Mouse (Mus musculus) thymus, postnatal 0 days (tissue): Measurements from ENCODE around the gene Esp1. TPM values are rescaled to one million over a fixed set of nuclear protein-coding genes. Genes with fewer than 3 reads are reported as not detected.
"Not testable (repeated sequence)": the region's sequence is repeated elsewhere in the genome, so short reads cannot be mapped to it uniquely, and the experiment has no call there.

Experiments
- DNase-seq: peaks from one replicate; pipeline ENCODE4 v3.0.0-alpha.2; 2015; ENCODE audit warnings: low spot score
- polyA plus RNA-seq: library from polyadenylated mRNA; unstranded; fragments of >200 nt; fragmentation: Nextera tagmentation; extraction: Ambion mirVana; gene quantifications from 2 replicates; pipeline ENCODE4 v1.2.1, GENCODE M21; 2015

Esp1 gene
- polyA plus RNA-seq: not detected in 2 replicates

DNA sequence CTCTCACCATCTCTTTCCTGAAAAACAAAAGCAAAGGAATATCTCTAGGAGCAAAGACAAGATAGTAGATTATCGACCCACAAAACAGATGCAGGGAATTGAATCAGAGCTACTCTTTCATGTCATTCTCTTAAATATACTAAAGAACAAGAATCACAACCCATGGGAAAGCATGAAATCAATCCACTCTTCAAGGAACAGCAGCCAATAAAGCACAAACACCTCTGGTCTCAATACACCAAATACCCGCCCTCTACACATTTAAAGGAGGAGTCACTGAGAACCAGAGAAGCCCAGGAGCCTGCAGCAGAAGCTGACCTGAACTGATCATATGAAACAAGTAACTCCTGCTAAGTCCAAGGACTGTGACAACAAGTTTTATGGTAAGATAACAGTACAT, at the start of gene Esp1:
Esp1 (plus strand) TSS at position 301 of the 400 bp plus-strand sequence.
- no peak for DNase-seq

DNA sequence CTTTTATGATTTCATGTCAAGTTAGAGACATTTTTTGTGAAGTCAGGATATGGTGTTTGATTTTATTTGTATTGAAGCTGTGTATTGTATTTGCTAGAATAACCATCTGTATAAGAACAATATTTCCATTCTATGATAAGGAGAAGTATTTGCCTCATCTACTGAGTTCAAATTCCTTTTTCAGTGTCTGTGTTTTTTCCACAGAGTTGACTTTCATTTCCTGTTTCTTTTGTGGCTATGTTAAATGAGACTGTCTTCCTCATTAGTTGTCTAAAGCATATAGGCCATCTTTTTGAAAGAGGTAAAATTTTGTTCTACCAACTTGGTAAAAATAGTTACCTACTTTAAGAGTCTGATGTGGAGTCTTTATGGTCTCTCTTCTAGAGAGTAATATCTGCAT, 10.6 kb upstream of the Esp1 start:
- no peak for DNase-seq

DNA sequence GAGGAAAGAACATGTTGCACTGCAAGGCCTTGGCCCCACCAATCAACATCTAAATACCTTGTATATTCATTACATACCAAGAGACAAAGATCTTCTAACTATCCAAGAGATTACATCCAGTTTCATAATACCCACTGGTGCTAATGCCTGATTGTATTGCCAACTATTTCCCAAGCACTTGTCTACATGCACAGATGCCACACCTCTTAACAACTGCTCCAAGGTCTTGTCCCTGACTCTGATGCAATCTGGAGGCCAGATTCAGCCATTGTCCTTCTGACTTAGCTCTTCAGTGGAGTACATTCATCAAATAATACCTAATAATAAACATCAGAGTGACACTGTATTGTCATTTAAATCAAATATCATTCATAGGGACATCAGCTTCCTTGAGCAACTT, 9.9 kb upstream of the Esp1 start:
- DNase-seq: not testable (repeated sequence)

DNA sequence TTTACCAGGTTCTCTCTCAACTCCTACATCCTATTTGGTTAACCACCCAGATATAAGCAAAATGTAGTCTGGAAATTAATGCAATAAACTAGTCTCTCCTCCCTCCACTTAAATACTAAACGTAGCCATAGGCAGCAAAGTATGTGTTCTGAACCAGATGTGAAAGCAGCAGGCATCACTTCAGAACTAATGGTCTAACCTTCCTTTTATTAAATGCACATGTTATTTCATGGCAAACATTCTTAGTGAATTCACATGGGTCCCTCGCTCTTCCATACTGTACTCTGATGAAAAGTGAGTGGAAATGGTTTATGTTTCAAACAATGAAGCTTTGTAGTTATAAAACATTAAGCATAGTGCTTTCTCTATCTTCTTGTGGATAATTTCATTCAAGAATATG, 4.4 kb downstream of the Esp1 start:
- no peak for DNase-seq

DNA sequence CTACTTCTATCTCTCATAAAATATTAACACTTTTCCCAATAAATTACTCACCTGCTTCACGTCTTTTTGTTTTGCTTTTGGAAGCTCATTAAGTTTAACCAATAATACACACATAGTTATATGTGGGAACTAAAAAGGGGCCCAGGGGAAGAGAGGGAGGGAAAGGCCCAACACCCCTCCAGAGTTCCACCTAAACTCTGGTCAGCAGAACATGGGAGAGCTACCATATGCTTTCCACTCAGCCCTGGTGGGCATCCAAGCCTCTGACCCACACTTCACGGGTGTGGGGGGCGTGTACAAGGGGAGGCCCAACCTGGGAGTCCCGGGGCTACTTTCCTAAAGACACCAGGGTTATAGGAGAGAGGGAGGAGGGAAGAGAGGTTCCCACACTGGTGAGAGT, 4.8 kb downstream of the Esp1 start:
- no peak for DNase-seq

DNA sequence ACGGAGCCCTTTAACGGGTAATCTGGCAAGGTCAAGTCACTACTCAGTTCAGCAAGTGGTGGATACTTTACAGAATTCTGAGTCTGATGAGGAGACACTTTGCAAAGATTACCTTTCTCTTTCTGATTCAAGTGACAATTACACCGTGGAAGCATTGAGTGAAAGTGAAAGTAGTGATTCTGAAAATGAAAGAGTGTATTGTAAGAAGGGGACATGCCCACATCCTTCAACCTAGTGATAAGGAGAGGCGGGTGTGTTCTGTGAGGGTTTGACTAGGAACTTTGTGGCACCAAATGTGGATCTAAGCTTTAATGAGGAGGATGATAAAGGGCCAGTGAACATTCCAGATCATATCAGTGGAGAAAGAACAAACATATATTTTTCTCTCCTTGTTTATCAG, 36.7 kb downstream of the Esp1 start:
- no peak for DNase-seq

DNA sequence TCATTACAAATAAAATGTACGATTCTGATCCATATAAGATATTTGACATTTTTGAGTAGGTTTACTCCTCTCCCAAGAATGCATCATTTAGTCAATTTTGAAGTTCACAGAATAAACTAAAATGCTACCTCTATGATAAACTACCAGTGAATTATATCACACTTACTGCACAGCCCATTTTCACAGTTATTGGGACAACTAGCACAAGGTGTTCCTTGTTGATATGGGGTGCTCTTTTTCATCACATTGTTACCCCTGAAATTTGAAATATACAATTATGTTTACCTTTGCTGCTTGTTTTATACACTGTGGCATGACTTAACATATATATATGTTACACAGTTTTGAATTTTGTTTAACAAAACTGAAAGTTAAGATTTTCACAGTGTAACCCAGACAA, 40.2 kb downstream of the Esp1 start:
- DNase-seq: no peak

Other genes starting within 250 kb of the Esp1 start
- 0.39 and 0.44 TPM in 2 replicates for gene Esp8, start 207.1 kb upstream of the Esp1 start, polyA plus RNA-seq
- gene Esp6, start 165.6 kb upstream of the Esp1 start, polyA plus RNA-seq: not detected in 2 replicates
- gene Esp4, start 128.5 kb upstream of the Esp1 start, polyA plus RNA-seq: not detected in 2 replicates
- not detected in 2 replicates for gene Esp3, start 95.0 kb upstream of the Esp1 start, polyA plus RNA-seq
- gene Crisp2, start 79.9 kb downstream of the Esp1 start, polyA plus RNA-seq: not detected in 2 replicates
- gene Rhag, start 84.0 kb downstream of the Esp1 start, polyA plus RNA-seq: 0.09 and 0.13 TPM in 2 replicates
- gene 9130008F23Rik, start 153.4 kb downstream of the Esp1 start, polyA plus RNA-seq: 0.59 and 0.67 TPM in 2 replicates
- not detected in 2 replicates for gene Glyatl3, start 187.2 kb downstream of the Esp1 start, polyA plus RNA-seq
- gene Mut, start 207.6 kb downstream of the Esp1 start, polyA plus RNA-seq: 23.8 and 25.2 TPM in 2 replicates
- gene Cenpq, start 207.9 kb downstream of the Esp1 start, polyA plus RNA-seq: 36.7 and 38.2 TPM in 2 replicates